Mouse (Mus musculus) spleen, adult 2 months (tissue): ENCODE measurements around the gene Foxp2.

Source experiments
- CTCF ChIP-seq: fragments of 200-500 bp; IDR thresholded peaks from 2 replicates; pipeline ENCODE4 v1.5.1; 2011; ENCODE audit warnings: mild to moderate bottlenecking, inconsistent platforms; ENCODE audit not compliant: insufficient read depth, insufficient read length, insufficient replicate concordance; ENCODE audit errors: extremely low read depth
- POLR2A ChIP-seq: fragments of 200-500 bp; IDR thresholded peaks from 2 replicates; pipeline ENCODE4 v1.6.1; 2011; ENCODE audit warnings: low read depth, low read length, inconsistent platforms

- no peak for TF ChIP-seq POLR2A
- no peak for TF ChIP-seq CTCF
Observed at GRCm38 (mm10) chr6:15465471-15465870, 564.3 kb downstream of the Foxp2 start.
